Mouse (Mus musculus): ENCODE data around the gene Serpinb9b. TPM values are rescaled to one million over a fixed set of nuclear protein-coding genes. Genes with fewer than 3 reads are reported as not detected.
A peak's percentile ranks its signal among the peaks of the same experiment; 100 is the strongest.

Serpinb9b gene
- polyA plus RNA-seq, 1 experiment, result 0.08 TPM

DNA sequence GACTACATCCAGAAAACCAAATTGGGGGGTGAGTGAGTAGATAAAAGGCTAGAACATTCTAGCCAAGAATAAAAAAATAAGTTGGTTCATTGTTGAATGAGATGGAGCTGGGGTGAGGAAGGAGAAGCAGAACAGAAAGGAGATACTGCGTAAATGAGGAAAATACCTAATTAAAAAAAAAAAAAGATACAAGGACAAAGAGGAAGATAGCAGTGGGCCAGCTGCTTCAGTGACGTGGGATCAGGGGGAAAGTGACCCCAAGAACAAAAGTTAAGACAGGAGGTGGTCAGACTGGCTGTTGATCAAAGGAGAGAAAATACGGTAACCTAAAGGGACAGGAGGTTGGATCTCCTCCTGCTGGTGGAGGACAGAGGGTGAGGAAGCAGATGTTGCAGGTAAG lies 24.3 kb upstream of the Serpinb9b start, which contains the start of gene Serpinb9:
Gene Serpinb9, plus strand, starts transcription at position 301 of the 400 bp plus-strand sequence.
- Histone ChIP-seq H3K36me3 (ENCODE audit: control insufficient read depth, insufficient read depth, low read length) (no peaks in the 10 kb centered on the region), H3K27ac (ENCODE audit: insufficient read depth, low read depth, low read length) (peak within 1 kb of the TSS; percentile 89), H3K4me3 (ENCODE audit: insufficient read depth, low read depth, low read length) (peak within 1 kb of the TSS; percentile 58), H3K27me3 (replicated peaks; ENCODE audit: control insufficient read depth, insufficient read depth, low read length) (no peaks in the 10 kb centered on the region), H3K4me1 (ENCODE audit: control insufficient read depth, insufficient read depth, low read length) (no peaks in the 10 kb centered on the region)
- WGBS, result 97% methylated on average over 3 of the region's 3 CpGs
- no peak for TF ChIP-seq CTCF (conservative IDR thresholded peaks at IDR 0.05; ENCODE audit: insufficient read depth, insufficient read length, low read depth, low read length)
- no peak for TF ChIP-seq POLR2A (IDR thresholded peaks at IDR 0.05; ENCODE audit: low read depth, low read length)
- DNase-seq, result no peak

DNA sequence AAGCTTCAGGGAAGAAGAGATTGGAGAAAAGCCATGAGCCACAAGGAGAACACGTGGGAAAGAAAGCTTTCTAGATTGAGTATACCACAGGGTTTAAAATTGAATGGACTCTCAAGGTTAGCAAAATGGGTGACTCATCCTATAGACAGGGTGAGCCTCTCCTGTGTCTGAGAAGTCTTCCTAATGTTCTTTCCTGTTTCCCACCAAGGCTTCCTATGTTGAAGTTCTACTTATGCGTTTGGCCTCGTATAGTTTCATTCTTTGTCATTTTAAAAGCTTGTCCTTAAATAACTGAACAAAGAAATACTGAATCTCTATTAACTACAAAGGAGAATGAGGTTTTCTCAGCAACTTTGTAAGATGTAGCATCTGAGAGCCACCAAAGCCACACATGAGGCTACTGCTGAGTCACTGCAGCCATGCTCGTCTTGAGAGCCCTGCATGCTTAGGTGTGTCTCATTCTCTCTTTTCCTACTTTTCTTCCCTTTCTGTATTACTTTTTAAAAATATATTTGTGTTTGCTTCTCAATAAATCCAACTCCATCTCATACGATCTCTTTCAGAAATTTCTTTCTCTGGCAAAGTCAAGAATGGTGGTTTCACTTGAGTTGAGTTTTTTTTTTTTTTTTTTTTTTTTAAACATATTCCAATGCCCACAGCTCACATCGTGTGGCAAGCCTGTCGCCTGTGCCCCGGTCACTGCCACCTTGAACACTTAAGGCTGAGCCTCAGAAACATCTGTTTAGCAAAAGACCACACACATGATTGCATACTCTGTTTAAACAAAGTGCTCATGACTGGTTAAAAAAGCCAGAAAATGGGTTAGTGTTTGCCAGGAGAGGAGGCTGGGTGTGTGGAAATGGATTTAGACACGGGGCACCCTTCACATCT lies 23.4 kb upstream of the Serpinb9b start:
- peak overlapping the region; percentile 58 for H3K4me3 ChIP-seq (ENCODE audit: insufficient read depth, low read depth, low read length)
- 47% methylated on average over 9 of the region's 9 CpGs for WGBS
- TF ChIP-seq CTCF (conservative IDR thresholded peaks at IDR 0.05; ENCODE audit: insufficient read depth, insufficient read length, low read depth, low read length) (no peak), POLR2A (IDR thresholded peaks at IDR 0.05; ENCODE audit: low read depth, low read length) (no peak)

DNA sequence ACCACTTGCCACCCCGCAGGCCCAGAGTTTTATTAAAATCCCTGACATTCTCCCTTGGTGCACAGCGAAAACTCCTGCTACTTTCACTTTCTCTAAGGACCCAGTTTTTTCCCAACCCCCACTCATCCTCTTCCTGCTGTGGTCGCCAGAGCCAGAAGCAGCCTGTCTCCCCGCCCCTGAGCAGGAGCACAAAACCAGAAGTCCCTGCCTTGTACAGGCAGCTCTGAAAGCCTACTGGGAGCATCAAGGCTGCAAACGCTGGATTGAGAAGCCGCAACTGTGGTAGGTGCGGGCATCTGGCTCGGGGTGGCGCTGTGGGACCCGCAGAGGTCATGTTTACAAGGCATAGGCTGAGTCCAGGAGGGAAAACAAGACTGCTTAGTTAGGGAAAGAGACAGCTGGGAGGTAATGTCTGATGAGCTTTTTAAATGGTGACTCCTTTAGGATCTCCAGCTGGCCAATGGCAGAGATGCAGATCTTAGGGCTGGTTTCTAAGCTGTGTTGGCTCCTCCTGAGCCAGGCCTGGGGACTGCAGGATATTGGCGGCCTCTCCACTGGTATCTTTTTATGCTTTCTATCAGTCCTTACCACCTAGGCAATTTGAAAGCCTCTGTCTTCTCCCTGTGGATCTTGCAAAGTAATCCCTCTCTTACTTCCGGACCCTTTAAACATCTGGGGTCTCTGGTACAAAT lies 22.7 kb upstream of the Serpinb9b start:
- H3K27ac ChIP-seq (ENCODE audit: insufficient read depth, low read depth, low read length), result peak overlapping the region; percentile 89
- no peaks in the 10 kb centered on the region for H3K36me3 ChIP-seq (ENCODE audit: control insufficient read depth, insufficient read depth, low read length)
- DNase-seq, result peak; percentile 93
- no peaks in the 10 kb centered on the region for H3K4me1 ChIP-seq (ENCODE audit: control insufficient read depth, insufficient read depth, low read length)
- peak overlapping the region; percentile 58 for H3K4me3 ChIP-seq (ENCODE audit: insufficient read depth, low read depth, low read length)
- H3K27me3 ChIP-seq (replicated peaks; ENCODE audit: control insufficient read depth, insufficient read depth, low read length), result no peaks in the 10 kb centered on the region
- TF ChIP-seq CTCF (conservative IDR thresholded peaks at IDR 0.05; ENCODE audit: insufficient read depth, insufficient read length, low read depth, low read length), result peak; percentile 68
- no peak for TF ChIP-seq POLR2A (IDR thresholded peaks at IDR 0.05; ENCODE audit: low read depth, low read length)
- WGBS, result 9% methylated on average over 12 of the region's 12 CpGs

More for the DNA sequence above, 23.4 kb upstream of the Serpinb9b start:
- peak overlapping the region; percentile 89 for H3K27ac ChIP-seq (ENCODE audit: insufficient read depth, low read depth, low read length)
- H3K4me1 ChIP-seq (ENCODE audit: control insufficient read depth, insufficient read depth, low read length), result no peaks in the 10 kb centered on the region
- no peaks in the 10 kb centered on the region for H3K27me3 ChIP-seq (replicated peaks; ENCODE audit: control insufficient read depth, insufficient read depth, low read length)
- no peak for DNase-seq
- no peaks in the 10 kb centered on the region for H3K36me3 ChIP-seq (ENCODE audit: control insufficient read depth, insufficient read depth, low read length)

- WGBS, result 67% methylated on average over 2 of the region's 2 CpGs
- H3K27me3 ChIP-seq (replicated peaks; ENCODE audit: control insufficient read depth, insufficient read depth, low read length), result no peaks in the 10 kb centered on the region
- H3K4me3 ChIP-seq (ENCODE audit: insufficient read depth, low read depth, low read length), result peak overlapping the region; percentile 21; the same call in 1 of the 2 replicates
- DNase-seq, result peak; percentile 15
- peak overlapping the region; percentile 65 for H3K27ac ChIP-seq (ENCODE audit: insufficient read depth, low read depth, low read length)
- H3K36me3 ChIP-seq (ENCODE audit: control insufficient read depth, insufficient read depth, low read length), result no peaks in the 10 kb centered on the region
- H3K4me1 ChIP-seq (ENCODE audit: control insufficient read depth, insufficient read depth, low read length), result no peaks in the 10 kb centered on the region
- TF ChIP-seq CTCF (conservative IDR thresholded peaks at IDR 0.05; ENCODE audit: insufficient read depth, insufficient read length, low read depth, low read length) (no peak), POLR2A (IDR thresholded peaks at IDR 0.05; ENCODE audit: low read depth, low read length) (no peak)
These were observed 21.6 kb upstream of the Serpinb9b start for GRCm38 (mm10) chr13:33005501-33006075.

GRCm38 (mm10) chr13:33006555-33006954 lies 20.7 kb upstream of the Serpinb9b start:
- Histone ChIP-seq H3K27ac (ENCODE audit: insufficient read depth, low read depth, low read length) (no peak overlapping the region), H3K27me3 (replicated peaks; ENCODE audit: control insufficient read depth, insufficient read depth, low read length) (no peaks in the 10 kb centered on the region), H3K36me3 (ENCODE audit: control insufficient read depth, insufficient read depth, low read length) (no peaks in the 10 kb centered on the region), H3K4me1 (ENCODE audit: control insufficient read depth, insufficient read depth, low read length) (no peaks in the 10 kb centered on the region), H3K4me3 (ENCODE audit: insufficient read depth, low read depth, low read length) (no peak overlapping the region)
- whole genome bisulfite sequencing, result 91% methylated on average over 3 of the region's 3 CpGs
- TF ChIP-seq CTCF (conservative IDR thresholded peaks at IDR 0.05; ENCODE audit: insufficient read depth, insufficient read length, low read depth, low read length) (no peak), POLR2A (IDR thresholded peaks at IDR 0.05; ENCODE audit: low read depth, low read length) (no peak)
- DNase-seq, result no peak

DNA sequence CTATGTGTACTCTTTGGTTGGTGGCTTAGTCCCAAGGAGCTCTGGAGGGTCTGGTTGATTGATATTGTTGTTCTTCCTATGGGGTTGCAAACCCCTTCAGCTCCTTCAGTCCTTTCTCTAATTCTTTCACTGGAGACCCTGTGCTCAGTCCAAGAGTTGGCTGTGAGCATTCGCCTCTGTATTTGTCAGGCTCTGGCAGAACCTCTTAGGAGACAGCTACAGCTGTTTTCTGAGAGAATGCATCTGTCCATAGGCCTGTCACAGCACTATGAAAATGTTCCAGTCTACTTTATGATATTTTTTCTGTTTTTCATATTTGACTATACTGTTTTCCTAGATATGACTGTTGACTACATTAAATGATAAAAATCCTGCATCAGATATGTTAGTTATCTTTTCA lies 14.8 kb upstream of the Serpinb9b start:
- H3K27ac ChIP-seq (ENCODE audit: insufficient read depth, low read depth, low read length), result no peak overlapping the region
- no peaks in the 10 kb centered on the region for H3K27me3 ChIP-seq (replicated peaks; ENCODE audit: control insufficient read depth, insufficient read depth, low read length)
- 83% methylated on average over 1 of the region's 1 CpGs for WGBS
- no peaks in the 10 kb centered on the region for H3K4me1 ChIP-seq (ENCODE audit: control insufficient read depth, insufficient read depth, low read length)
- no peaks in the 10 kb centered on the region; the same call in 1 of the 2 replicates for H3K36me3 ChIP-seq (ENCODE audit: control insufficient read depth, insufficient read depth, low read length)
- no peak overlapping the region for H3K4me3 ChIP-seq (ENCODE audit: insufficient read depth, low read depth, low read length)
- TF ChIP-seq CTCF (conservative IDR thresholded peaks at IDR 0.05; ENCODE audit: insufficient read depth, insufficient read length, low read depth, low read length) (no peak), POLR2A (IDR thresholded peaks at IDR 0.05; ENCODE audit: low read depth, low read length) (no peak)
- DNase-seq, result no peak

Data from kidney, adult 2 months (tissue).